Mouse (Mus musculus) C2C12 (cell line): ENCODE measurements at regions not wholly inside any gene's neighbourhood (a gene's known extent, or its start where the extent isn't known, plus 50 kb on each side); places are given as distances from the start of the nearest gene placed in this dataset. TPM values are rescaled to one million over a fixed set of nuclear protein-coding genes. Genes with fewer than 3 reads are reported as not detected.

Experiments
- H3K27me3 ChIP-seq: one replicate; pipeline ENCODE4 v1.6.1; 2011; ENCODE audit not compliant: control insufficient read depth, insufficient read depth, insufficient read length
- H3K36me3 ChIP-seq: one replicate; pipeline ENCODE4 v1.6.1; 2011; ENCODE audit not compliant: control insufficient read depth, insufficient read depth
- H3K4me3 ChIP-seq: one replicate; pipeline ENCODE4 v1.5.1; 2011; ENCODE audit warnings: mild to moderate bottlenecking, control low read depth; ENCODE audit not compliant: poor library complexity, insufficient read depth, severe bottlenecking
- H3K79me2 ChIP-seq: one replicate; pipeline ENCODE4 v1.6.1; 2011; ENCODE audit not compliant: control insufficient read depth, insufficient read depth
- H3K79me3 ChIP-seq: one replicate; pipeline ENCODE4 v1.6.1; 2011; ENCODE audit warnings: low read depth, control low read depth
- H3ac ChIP-seq: one replicate; pipeline ENCODE3; 2011; ENCODE audit warnings: low read depth; ENCODE audit not compliant: control insufficient read depth, insufficient read length
- CTCF ChIP-seq: IDR thresholded peaks from one replicate; pipeline ENCODE4 v1.5.1; 2011; ENCODE audit not compliant: control insufficient read depth, insufficient read depth, insufficient read length
- MYOG ChIP-seq: IDR thresholded peaks from one replicate; pipeline ENCODE4 v1.6.1; 2011; ENCODE audit not compliant: control insufficient read depth, insufficient read length; ENCODE audit errors: extremely low read depth
- USF1 ChIP-seq: IDR thresholded peaks from one replicate; pipeline ENCODE4 v1.6.1; 2011; ENCODE audit warnings: low read depth, mild to moderate bottlenecking, control low read depth, moderate library complexity
- microRNA-seq: library from miRNA; unstranded; fragments of <30 nt; microRNA quantifications from one replicate; pipeline ENCODE4, GENCODE M21; 2019; ENCODE audit warnings: borderline microRNAs expressed

DNA sequence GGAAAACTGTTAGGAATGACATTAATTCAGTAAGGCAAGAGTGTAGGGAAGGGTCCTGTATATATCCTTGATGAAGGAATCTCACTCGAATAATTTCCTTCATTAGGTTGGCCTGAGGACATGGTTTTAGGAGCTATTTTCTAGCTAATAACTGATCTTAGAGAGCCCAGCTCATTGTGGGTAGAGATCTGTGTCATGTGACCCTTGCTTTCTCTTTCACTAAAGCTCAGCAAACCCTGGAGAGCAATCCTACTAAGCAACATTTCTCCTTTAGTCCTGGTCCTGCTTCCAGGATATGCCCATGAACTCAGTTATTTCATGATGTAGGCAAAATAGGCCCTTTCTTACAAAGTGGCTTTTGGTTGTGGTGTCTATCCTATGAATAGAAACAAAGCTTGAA lies 197.3 kb upstream of the Cdh18 start:
- Histone ChIP-seq H3K27me3 (no peaks in the 10 kb centered on the region), H3K79me2 (no peaks in the 10 kb centered on the region), H3K79me3 (no peaks in the 10 kb centered on the region), H3K36me3 (no peaks in the 10 kb centered on the region), H3K4me3 (no peak overlapping the region), H3ac (no peak overlapping the region)
- TF ChIP-seq USF1: peak; percentile 67
- TF ChIP-seq CTCF: no peak
- TF ChIP-seq MYOG: no peak

Small RNA genes lying in the stretch of these regions (microRNA-seq; reads per million reads assigned to microRNA genes)
- gene Gm27525: not detected
